Mouse (Mus musculus) spleen, postnatal 4 days (tissue): ENCODE data around the gene Aldh3b1.

Experiments used
- DNase-seq, 2 experiments: peaks; one replicate each; pipeline ENCODE4 v3.0.0; 2022; ENCODE audit warnings: low spot score in 2 of 2

The Aldh3b1 gene

DNA sequence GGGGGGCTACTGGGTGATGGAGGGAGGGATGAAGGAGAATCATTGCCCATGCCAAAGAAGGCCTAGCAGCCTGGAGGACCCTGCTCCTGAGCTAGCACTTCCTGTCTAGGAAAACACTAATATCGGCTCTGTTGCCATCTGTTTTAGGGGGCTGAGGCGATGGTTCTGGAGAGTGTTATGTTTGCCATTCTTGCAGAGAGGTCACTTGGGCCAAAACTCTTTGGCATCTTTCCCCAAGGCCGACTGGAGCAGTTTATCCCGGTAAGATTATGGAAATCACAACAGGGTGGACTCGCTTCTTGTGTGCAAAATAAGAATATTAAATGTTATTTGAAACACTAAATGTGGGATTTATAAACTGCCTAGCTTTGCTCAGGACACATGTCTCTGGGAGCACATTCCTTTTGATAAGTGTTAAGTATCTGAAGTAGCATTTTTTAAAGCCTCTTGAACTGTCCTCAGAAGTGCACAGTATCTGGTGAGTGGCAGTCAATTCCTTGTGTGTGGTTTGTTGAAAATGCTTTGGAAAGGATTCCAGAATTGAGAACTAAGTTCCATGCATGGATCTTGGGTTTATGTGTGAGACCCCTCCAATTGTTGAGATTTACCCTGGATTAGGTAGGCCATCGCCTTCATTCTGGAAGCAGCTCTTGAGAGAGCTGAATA is 45.1 kb downstream of the Aldh3b1 start:
- no peak for DNase-seq

- no peak for DNase-seq
Observed at GRCm38 (mm10) chr19:3882214-3882613, 47.4 kb downstream of the Aldh3b1 start.

GRCm38 (mm10) chr19:3880054-3880848 is 49.4 kb downstream of the Aldh3b1 start:
- DNase-seq, result no peak

DNA sequence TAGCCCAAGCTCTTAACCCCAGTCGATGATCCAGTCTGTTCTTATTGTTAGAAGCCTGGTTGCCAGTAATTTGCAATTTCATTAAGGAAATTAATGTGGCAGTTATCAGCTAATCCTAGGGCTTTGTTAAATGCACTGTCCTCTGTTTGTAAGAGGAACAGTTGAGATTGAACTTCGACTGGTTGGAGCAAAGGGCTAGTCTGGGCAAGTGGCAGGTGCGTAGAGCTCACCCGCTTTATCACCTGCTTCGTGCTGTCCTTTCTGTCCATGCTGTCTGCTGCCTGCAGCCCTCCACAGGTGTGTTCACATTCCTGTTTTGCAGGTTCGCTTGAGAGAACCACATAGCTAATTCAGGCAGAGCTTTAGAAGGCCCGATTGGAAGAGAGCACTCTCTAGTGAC is 54.6 kb downstream of the Aldh3b1 start:
- no peak for DNase-seq

GRCm38 (mm10) chr19:3872373-3872772 is 57.2 kb downstream of the Aldh3b1 start:
- no peak for DNase-seq

DNA sequence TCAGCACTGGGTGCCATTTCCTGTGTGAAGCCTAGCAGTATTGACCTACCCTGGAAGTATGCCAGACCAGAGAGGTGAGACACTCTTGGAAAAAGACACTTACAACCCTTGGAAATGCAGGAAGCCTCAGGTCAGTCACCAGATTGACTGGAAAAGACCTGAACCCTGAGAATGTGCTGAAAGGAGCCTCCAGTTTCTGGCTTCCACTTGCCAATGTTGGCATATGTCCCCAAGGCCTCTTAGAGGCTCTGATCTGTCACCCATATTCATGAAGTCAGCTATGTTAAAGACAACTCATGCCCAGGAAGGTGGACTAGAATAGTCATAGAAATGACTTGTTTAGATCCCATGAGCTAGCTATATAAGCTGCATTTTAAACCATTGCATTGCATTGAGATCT is 58.1 kb downstream of the Aldh3b1 start:
- DNase-seq, result no peak

DNA sequence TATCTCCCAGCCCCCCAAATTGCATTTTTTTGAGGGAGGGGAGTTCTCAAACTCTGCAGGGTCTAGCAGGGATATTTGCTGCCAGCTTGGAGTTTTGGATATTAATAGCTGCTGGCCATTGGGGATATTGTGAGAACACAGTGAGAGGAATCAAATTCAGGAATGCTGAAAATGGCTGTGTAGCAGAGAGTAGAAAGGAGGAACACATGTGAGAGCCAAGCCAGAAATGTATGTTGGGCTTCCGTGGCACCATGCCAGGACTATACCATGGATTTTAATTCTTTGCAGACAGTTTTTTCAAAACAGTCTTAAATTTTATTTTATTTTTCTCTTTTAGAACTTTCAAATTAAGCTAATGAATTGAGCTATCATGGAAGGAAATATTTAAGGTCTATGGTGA is 61.3 kb downstream of the Aldh3b1 start:
- DNase-seq, result no peak

GRCm38 (mm10) chr19:3864960-3865359 is 64.6 kb downstream of the Aldh3b1 start:
- DNase-seq, result no peak
